Mouse (Mus musculus) 3T3-L1 (cell line): Measurements from ENCODE around the gene Atp13a1.
A peak's percentile ranks its signal among the peaks of the same experiment; 100 is the strongest.

Experiments
- DNase-seq: peaks from one replicate; pipeline ENCODE4 v3.0.0-alpha.2; 2015; ENCODE audit warnings: low read depth, low spot score

Gene Atp13a1

GRCm38 (mm10) chr8:69799946-69800345 lies 9.0 kb downstream of the Atp13a1 start:
- no peak for DNase-seq

GRCm38 (mm10) chr8:69801796-69802195 lies 10.8 kb downstream of the Atp13a1 start:
- no peak for DNase-seq

GRCm38 (mm10) chr8:69802216-69802615 lies 11.3 kb downstream of the Atp13a1 start:
- no peak for DNase-seq

GRCm38 (mm10) chr8:69803366-69803765 lies 12.4 kb downstream of the Atp13a1 start:
- no peak for DNase-seq

- DNase-seq, result no peak
Measured at GRCm38 (mm10) chr8:69804537-69804936, 13.6 kb downstream of the Atp13a1 start.

GRCm38 (mm10) chr8:69805086-69805485 lies 14.1 kb downstream of the Atp13a1 start:
- no peak for DNase-seq

GRCm38 (mm10) chr8:69805491-69805890 lies 14.5 kb downstream of the Atp13a1 start:
- DNase-seq, result no peak

GRCm38 (mm10) chr8:69807236-69807635 lies 16.3 kb downstream of the Atp13a1 start:
- no peak for DNase-seq

- DNase-seq, result peak; percentile 88
Measured at GRCm38 (mm10) chr8:69808094-69808863, 17.3 kb downstream of the Atp13a1 start, which contains the start of gene Gmip. Gene Gmip (plus strand): TSS chr8:69808679.

GRCm38 (mm10) chr8:69808864-69809403 lies 18.0 kb downstream of the Atp13a1 start:
- peak; percentile 56 for DNase-seq

- DNase-seq, result no peak
Measured at GRCm38 (mm10) chr8:69809820-69810219, 18.9 kb downstream of the Atp13a1 start.

GRCm38 (mm10) chr8:69814881-69815280 lies 23.9 kb downstream of the Atp13a1 start:
- no peak for DNase-seq

GRCm38 (mm10) chr8:69815396-69815795 lies 24.4 kb downstream of the Atp13a1 start:
- DNase-seq, result no peak

GRCm38 (mm10) chr8:69820466-69820865 lies 29.5 kb downstream of the Atp13a1 start:
- no peak for DNase-seq

- peak; percentile 64 for DNase-seq
Measured at GRCm38 (mm10) chr8:69821971-69822385, 31.0 kb downstream of the Atp13a1 start.

GRCm38 (mm10) chr8:69822386-69823191 lies 31.6 kb downstream of the Atp13a1 start, which contains the start of gene Lpar2:
Gene Lpar2 (plus strand): TSS chr8:69822429.
- DNase-seq, result peak; percentile 43

GRCm38 (mm10) chr8:69826371-69826770 lies 35.4 kb downstream of the Atp13a1 start:
- DNase-seq, result no peak

GRCm38 (mm10) chr8:69832298-69832853 lies 41.4 kb downstream of the Atp13a1 start, which contains the start of gene Pbx4:
Gene Pbx4 (plus strand): TSS chr8:69832491.
- peak; percentile 90 for DNase-seq

- DNase-seq, result no peak
Measured at GRCm38 (mm10) chr8:69837057-69837682, 46.2 kb downstream of the Atp13a1 start.

GRCm38 (mm10) chr8:69847167-69848065 lies 56.5 kb downstream of the Atp13a1 start:
- peak; percentile 27 for DNase-seq
